Mouse (Mus musculus): ENCODE data around the gene Pgbd1.

- TF ChIP-seq CTCF (IDR thresholded peaks at IDR 0.05; ENCODE audit: control insufficient read depth, insufficient read depth, insufficient replicate concordance, low read depth, low read length) (no peak), POLR2A (IDR thresholded peaks at IDR 0.05; ENCODE audit: control insufficient read depth, low read depth, low read length) (no peak)
These were observed 45.2 kb downstream of the Pgbd1 start for GRCm38 (mm10) chr13:21395623-21396022.
